Mouse (Mus musculus): Measurements from ENCODE around the gene D930020B18Rik. TPM values are rescaled to one million over a fixed set of nuclear protein-coding genes. Genes with fewer than 3 reads are reported as not detected.
A peak's percentile ranks its signal among the peaks of the same experiment; 100 is the strongest.

Gene D930020B18Rik
- polyA plus RNA-seq, 1 experiment from 2014 or later: 0.22 TPM

- Histone ChIP-seq H3K36me3 (peaks cover 32% of the 10 kb centered on the region), H3K4me3 (no peak overlapping the region), H3K9me3 (no peaks in the 10 kb centered on the region), H3K27me3 (no peaks in the 10 kb centered on the region), H3K4me2 (no peak overlapping the region), H3K4me1 (replicated peaks) (peaks cover 17% of the 10 kb centered on the region), H3K9ac (no peak overlapping the region; the same call in 1 of the 2 replicates), H3K27ac (no peak overlapping the region)
- no peak for ATAC-seq (ENCODE audit: low FRiP score)
- WGBS: 92% methylated on average over 7 of the region's 7 CpGs
These were observed 17.7 kb upstream of the D930020B18Rik start for GRCm38 (mm10) chr10:121623670-121624069.

- ATAC-seq (ENCODE audit: low FRiP score): no peak
- H3K4me2 ChIP-seq: peak overlapping the region; percentile 69
- no peak overlapping the region for H3K27ac ChIP-seq
- peak overlapping the region; percentile 85 for H3K9ac ChIP-seq
- peaks cover 20% of the 10 kb centered on the region for H3K36me3 ChIP-seq
- no peaks in the 10 kb centered on the region for H3K9me3 ChIP-seq
- peaks cover 17% of the 10 kb centered on the region for H3K4me1 ChIP-seq (replicated peaks)
- H3K4me3 ChIP-seq: peak overlapping the region; percentile 81
- 22% methylated on average over 9 of the region's 9 CpGs for WGBS
- H3K27me3 ChIP-seq: no peaks in the 10 kb centered on the region
These were observed 16.4 kb upstream of the D930020B18Rik start for GRCm38 (mm10) chr10:121625006-121625405.

- peak overlapping the region; percentile 69 for H3K4me2 ChIP-seq
- peak overlapping the region; percentile 95 for H3K27ac ChIP-seq
- no peak for ATAC-seq (ENCODE audit: low FRiP score)
- H3K36me3 ChIP-seq: peaks cover 14% of the 10 kb centered on the region
- H3K9ac ChIP-seq: peak overlapping the region; percentile 85
- H3K27me3 ChIP-seq: no peaks in the 10 kb centered on the region
- H3K4me3 ChIP-seq: peak overlapping the region; percentile 81
- WGBS: under 1% methylated on average over 41 of the region's 41 CpGs
- H3K4me1 ChIP-seq (replicated peaks): peaks cover 17% of the 10 kb centered on the region
- no peaks in the 10 kb centered on the region for H3K9me3 ChIP-seq
These were observed 15.8 kb upstream of the D930020B18Rik start for GRCm38 (mm10) chr10:121625407-121626185.

- Histone ChIP-seq H3K4me2 (peak within 1 kb of the TSS; percentile 69), H3K27ac (peak within 1 kb of the TSS; percentile 95), H3K9me3 (no peaks in the 10 kb centered on the region), H3K4me1 (replicated peaks) (peaks cover 17% of the 10 kb centered on the region), H3K4me3 (peak within 1 kb of the TSS; percentile 81), H3K36me3 (peaks cover 8% of the 10 kb centered on the region), H3K27me3 (no peaks in the 10 kb centered on the region), H3K9ac (peak within 1 kb of the TSS; percentile 85)
- peak; percentile 100 for ATAC-seq (ENCODE audit: low FRiP score)
- WGBS: under 1% methylated on average over 70 of the region's 70 CpGs
These were observed 15.1 kb upstream of the D930020B18Rik start, which contains the start of gene Xpot for GRCm38 (mm10) chr10:121626186-121626882. TSS of gene Xpot (minus strand) at chr10:121626332.

- H3K9me3 ChIP-seq: no peaks in the 10 kb centered on the region
- H3K27ac ChIP-seq: no peak overlapping the region
- H3K4me3 ChIP-seq: peak overlapping the region; percentile 81; the same call in 1 of the 2 replicates
- WGBS: 85% methylated on average over 10 of the region's 10 CpGs
- no peaks in the 10 kb centered on the region for H3K36me3 ChIP-seq
- H3K27me3 ChIP-seq: no peaks in the 10 kb centered on the region
- no peak for ATAC-seq (ENCODE audit: low FRiP score)
- H3K9ac ChIP-seq: no peak overlapping the region
- peaks cover 17% of the 10 kb centered on the region for H3K4me1 ChIP-seq (replicated peaks)
- H3K4me2 ChIP-seq: no peak overlapping the region
These were observed 14.1 kb upstream of the D930020B18Rik start for GRCm38 (mm10) chr10:121627216-121627852.

DNA sequence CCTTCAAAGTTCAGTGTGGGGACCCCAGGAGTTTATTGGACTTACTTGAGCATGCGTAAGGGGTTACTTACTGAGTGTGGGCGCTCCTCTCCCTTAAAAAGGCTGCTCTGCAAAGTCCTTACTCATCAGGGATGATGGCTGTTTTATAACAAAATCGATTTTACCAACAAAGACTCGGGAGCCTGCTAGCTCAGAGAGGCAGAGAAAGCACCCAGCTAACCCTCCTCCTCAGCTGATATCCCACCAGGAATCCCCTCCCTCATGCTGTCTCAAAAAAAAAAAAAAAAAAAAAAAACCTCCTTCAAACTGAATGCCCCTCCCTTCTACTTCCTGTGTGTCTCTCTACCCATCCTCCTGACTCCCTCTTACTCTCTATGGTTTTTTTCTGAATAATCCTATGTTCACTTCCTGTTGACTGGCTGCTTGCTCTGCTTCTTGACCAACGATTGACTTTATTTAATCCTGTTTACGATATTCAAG is 12.8 kb upstream of the D930020B18Rik start:
- H3K9me3 ChIP-seq: no peaks in the 10 kb centered on the region
- WGBS: 86% methylated on average over 6 of the region's 6 CpGs
- no peak overlapping the region for H3K27ac ChIP-seq
- no peak for ATAC-seq (ENCODE audit: low FRiP score)
- H3K4me2 ChIP-seq: no peak overlapping the region
- H3K4me1 ChIP-seq (replicated peaks): peaks cover 17% of the 10 kb centered on the region
- no peaks in the 10 kb centered on the region for H3K36me3 ChIP-seq
- H3K27me3 ChIP-seq: no peaks in the 10 kb centered on the region
- no peak overlapping the region for H3K4me3 ChIP-seq
- no peak overlapping the region for H3K9ac ChIP-seq

DNA sequence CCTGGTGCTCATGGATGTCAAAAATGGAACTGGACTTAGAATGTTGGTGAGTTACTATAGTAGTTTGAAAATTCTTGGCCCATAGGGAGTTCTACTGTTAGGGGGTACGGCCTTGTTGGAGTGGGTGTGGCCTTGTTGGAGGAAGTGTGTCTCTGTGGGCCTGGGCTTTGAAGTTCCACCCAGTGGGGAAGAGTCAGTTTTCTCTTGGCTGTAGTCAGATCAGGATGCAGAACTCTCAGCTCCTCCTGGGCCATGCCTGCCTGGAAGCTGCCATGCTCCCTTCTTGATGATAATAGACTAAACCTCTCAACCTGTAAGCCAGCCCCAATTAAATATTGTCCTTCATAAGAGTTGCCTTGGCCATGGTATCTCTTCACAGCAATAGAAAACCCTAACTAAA is 7.2 kb upstream of the D930020B18Rik start:
- Histone ChIP-seq H3K4me3 (no peak overlapping the region), H3K9me3 (no peaks in the 10 kb centered on the region), H3K27ac (no peak overlapping the region), H3K27me3 (no peaks in the 10 kb centered on the region), H3K4me2 (no peak overlapping the region), H3K36me3 (no peaks in the 10 kb centered on the region), H3K9ac (no peak overlapping the region), H3K4me1 (replicated peaks) (no peaks in the 10 kb centered on the region)
- ATAC-seq (ENCODE audit: low FRiP score): no peak
- WGBS: 77% methylated on average over 1 of the region's 1 CpGs

DNA sequence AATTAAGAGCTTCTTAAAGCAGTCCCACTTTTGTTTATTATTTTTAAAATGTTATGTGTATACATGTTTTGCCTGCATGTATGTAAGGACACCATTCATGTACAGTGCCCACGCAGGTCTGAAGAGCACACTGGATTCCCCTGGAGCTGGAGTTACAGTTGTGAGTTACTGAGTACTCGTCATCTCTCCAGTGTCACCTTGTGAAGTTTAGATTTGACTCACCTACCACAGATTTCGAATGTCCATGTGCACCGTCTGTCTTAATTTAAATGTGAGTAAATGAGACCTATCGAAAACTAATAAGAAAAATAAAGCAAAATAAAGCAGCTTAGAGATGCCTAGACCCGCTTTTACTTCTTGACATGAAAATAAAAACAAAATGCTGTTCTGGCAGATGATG is 5.1 kb upstream of the D930020B18Rik start:
- no peak overlapping the region for H3K9ac ChIP-seq
- no peaks in the 10 kb centered on the region for H3K9me3 ChIP-seq
- no peak overlapping the region for H3K4me3 ChIP-seq
- 89% methylated on average over 6 of the region's 6 CpGs for WGBS
- H3K4me2 ChIP-seq: no peak overlapping the region
- no peaks in the 10 kb centered on the region for H3K36me3 ChIP-seq
- no peak for ATAC-seq (ENCODE audit: low FRiP score)
- H3K27me3 ChIP-seq: peaks cover 11% of the 10 kb centered on the region
- H3K4me1 ChIP-seq (replicated peaks): peaks cover 10% of the 10 kb centered on the region
- no peak overlapping the region for H3K27ac ChIP-seq

GRCm38 (mm10) chr10:121639573-121639972 is 1.8 kb upstream of the D930020B18Rik start:
- Histone ChIP-seq H3K4me1 (replicated peaks) (peaks cover 24% of the 10 kb centered on the region), H3K9ac (no peak overlapping the region), H3K36me3 (no peaks in the 10 kb centered on the region), H3K4me2 (no peak overlapping the region), H3K27ac (no peak overlapping the region), H3K4me3 (no peak overlapping the region), H3K9me3 (no peaks in the 10 kb centered on the region), H3K27me3 (peaks cover 44% of the 10 kb centered on the region)
- 77% methylated on average over 5 of the region's 5 CpGs for WGBS
- ATAC-seq (ENCODE audit: low FRiP score): no peak

GRCm38 (mm10) chr10:121640150-121640930 is 1.0 kb upstream of the D930020B18Rik start:
- ATAC-seq (ENCODE audit: low FRiP score): peak; percentile 69; the same call in 1 of the 2 replicates
- Histone ChIP-seq H3K4me3 (0 out of 2 replicates have a peak overlapping the region, but pooled peaks have one; percentile 51), H3K36me3 (no peaks in the 10 kb centered on the region), H3K4me2 (peak overlapping the region; percentile 93), H3K9ac (no peak overlapping the region), H3K27me3 (peaks cover 50% of the 10 kb centered on the region), H3K9me3 (no peaks in the 10 kb centered on the region), H3K4me1 (replicated peaks) (peaks cover 24% of the 10 kb centered on the region), H3K27ac (no peak overlapping the region)
- 53% methylated on average over 6 of the region's 6 CpGs for WGBS

- Histone ChIP-seq H3K4me2 (peak overlapping the region; percentile 93), H3K9ac (no peak overlapping the region), H3K36me3 (no peaks in the 10 kb centered on the region), H3K27ac (no peak overlapping the region), H3K4me3 (peak overlapping the region; percentile 51), H3K4me1 (replicated peaks) (peaks cover 24% of the 10 kb centered on the region), H3K27me3 (peaks cover 51% of the 10 kb centered on the region), H3K9me3 (no peaks in the 10 kb centered on the region)
- no peak for ATAC-seq (ENCODE audit: low FRiP score)
- WGBS: 19% methylated on average over 10 of the region's 10 CpGs
These were observed 480 bp upstream of the D930020B18Rik start for GRCm38 (mm10) chr10:121640944-121641271.

Measured in hindbrain, embryonic 13.5 days (tissue).